Mouse (Mus musculus) embryonic facial prominence, embryonic 11.5 days (tissue): ENCODE measurements around the gene Cadm2. TPM values are rescaled to one million over a fixed set of nuclear protein-coding genes. Genes with fewer than 3 reads are reported as not detected.

ENCODE experiments used
- ATAC-seq: fragments of 200-750 bp; cut with Nextera tagmentation; replicated peaks from 2 replicates; pipeline ENCODE4 v1.8.0; 2017; ENCODE audit warnings: low read depth; ENCODE audit not compliant: insufficient number of reproducible peaks, low FRiP score, low TSS enrichment
- DNase-seq: peaks from one replicate; pipeline ENCODE4 v3.0.0-alpha.2; 2015; ENCODE audit warnings: low spot score
- H3K27ac ChIP-seq: fragments of 300-500 bp; sonication (generic); replicated peaks from 2 replicates; pipeline ENCODE4 v1.5.1; 2014; ENCODE audit warnings: mild to moderate bottlenecking, low read depth, low read length, control low read depth
- H3K27me3 ChIP-seq: fragments of 300-500 bp; sonication (generic); 2 replicates; pipeline ENCODE4 v1.6.1; 2014; ENCODE audit warnings: mild to moderate bottlenecking, low read length, moderate library complexity, mixed read lengths; ENCODE audit not compliant: control insufficient read depth, insufficient read depth
- H3K36me3 ChIP-seq: fragments of 300-500 bp; sonication (generic); replicated peaks from 2 replicates; pipeline ENCODE4 v1.6.1; 2014; ENCODE audit warnings: low read depth, mild to moderate bottlenecking, low read length, moderate library complexity, mixed read lengths; ENCODE audit not compliant: control insufficient read depth, insufficient read depth
- H3K4me1 ChIP-seq: fragments of 300-500 bp; sonication (generic); 2 replicates; pipeline ENCODE4 v1.6.1; 2014; ENCODE audit warnings: low read length, mixed read lengths; ENCODE audit not compliant: control insufficient read depth, insufficient read depth
- H3K4me2 ChIP-seq: fragments of 300-500 bp; sonication (generic); 2 replicates; pipeline ENCODE4 v1.6.1; 2014; ENCODE audit warnings: low read depth, mild to moderate bottlenecking, control low read depth, low read length, moderate library complexity
- H3K4me3 ChIP-seq: fragments of 300-500 bp; sonication (generic); 2 replicates; pipeline ENCODE4 v1.5.1; 2014; ENCODE audit warnings: low read depth, low read length, control low read depth
- H3K9ac ChIP-seq: fragments of 300-500 bp; sonication (generic); replicated peaks from 2 replicates; pipeline ENCODE4 v1.6.1; 2014; ENCODE audit warnings: mild to moderate bottlenecking, control low read depth, low read length
- H3K9me3 ChIP-seq: fragments of 300-500 bp; sonication (generic); replicated peaks from 2 replicates; pipeline ENCODE4 v1.6.1; 2016; ENCODE audit warnings: mild to moderate bottlenecking, low read length, inconsistent platforms, mixed read lengths; ENCODE audit not compliant: control insufficient read depth
- WGBS: fragments of 180-500 bp; shearing (Covaris S2); extraction: QIAGEN DNeasy Blood & Tissue Kit; methylation state at CpG from one replicate; pipeline ENCODE4 v1.1.7; 2014; 5-methylcytosine and 5-hydroxymethylcytosine counted together
- polyA plus RNA-seq: library from polyadenylated mRNA; unstranded; fragments of >200 nt; fragmentation: Nextera tagmentation; extraction: Ambion mirVana; gene quantifications from 2 replicates; pipeline ENCODE4 v1.2.1, GENCODE M21; 2014

The Cadm2 gene
- polyA plus RNA-seq, 1 experiment from 2014 or later, result 0.81 TPM

DNA sequence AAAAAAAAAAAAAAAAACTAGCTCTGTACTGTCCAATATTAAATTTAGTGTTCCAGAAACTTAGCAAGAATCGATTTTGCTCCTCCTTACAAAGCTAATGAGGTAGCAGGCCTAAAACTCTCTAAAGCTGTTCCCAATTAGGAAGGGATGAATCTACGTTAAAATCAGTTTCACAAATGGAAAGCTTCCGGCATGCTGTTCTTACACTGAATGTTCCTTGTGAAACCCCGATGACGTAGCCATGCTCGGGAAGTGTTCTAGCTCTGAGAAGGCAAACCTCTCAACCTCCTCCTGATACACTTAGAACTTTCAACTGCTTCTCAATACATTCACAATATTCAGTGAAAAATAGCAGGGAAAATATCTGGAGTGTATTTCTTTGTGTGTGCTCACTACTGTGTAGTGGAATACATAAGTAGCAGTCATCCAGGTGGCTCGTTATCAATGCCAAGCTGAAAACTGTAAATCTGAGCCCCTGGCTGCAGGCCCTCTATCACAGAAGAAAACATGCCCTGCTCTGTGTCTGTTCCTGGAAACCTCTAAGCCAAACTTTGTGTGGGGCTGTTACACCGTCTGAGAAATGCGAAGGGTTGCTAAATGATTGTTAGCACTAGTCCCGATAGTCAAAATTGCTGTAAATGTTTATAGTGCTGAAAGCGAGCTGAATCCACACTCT, 41.7 kb downstream of the Cadm2 start:
- Histone ChIP-seq H3K36me3 (no peaks in the 10 kb centered on the region), H3K27ac (no peak overlapping the region), H3K4me2 (no peak overlapping the region), H3K4me3 (no peak overlapping the region), H3K9ac (no peak overlapping the region), H3K27me3 (no peaks in the 10 kb centered on the region), H3K4me1 (no peaks in the 10 kb centered on the region), H3K9me3 (no peaks in the 10 kb centered on the region)
- DNase-seq, result peak; percentile 65
- no peak for ATAC-seq
- 62% methylated on average over 11 of the region's 11 CpGs for WGBS

DNA sequence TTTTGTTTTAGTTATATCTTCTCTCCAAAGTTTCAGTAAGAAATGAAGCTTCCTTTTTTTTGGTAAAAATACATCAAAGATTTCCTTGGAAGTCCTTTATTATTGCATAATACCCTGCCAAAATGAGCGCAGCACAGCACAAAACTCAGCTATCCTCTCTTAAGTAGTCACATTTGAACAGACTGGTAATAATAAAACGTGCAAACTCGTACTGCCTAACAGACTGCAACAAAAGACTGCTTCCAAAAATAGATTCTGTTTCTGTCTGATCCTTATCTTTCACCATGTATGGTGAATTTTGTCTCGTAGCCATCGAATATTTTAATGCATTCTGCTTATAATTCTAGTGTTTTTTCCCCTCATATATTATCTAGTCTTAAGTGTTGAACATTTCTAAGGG, 45.2 kb downstream of the Cadm2 start:
- WGBS, result 73% methylated on average over 5 of the region's 5 CpGs
- DNase-seq, result no peak

DNA sequence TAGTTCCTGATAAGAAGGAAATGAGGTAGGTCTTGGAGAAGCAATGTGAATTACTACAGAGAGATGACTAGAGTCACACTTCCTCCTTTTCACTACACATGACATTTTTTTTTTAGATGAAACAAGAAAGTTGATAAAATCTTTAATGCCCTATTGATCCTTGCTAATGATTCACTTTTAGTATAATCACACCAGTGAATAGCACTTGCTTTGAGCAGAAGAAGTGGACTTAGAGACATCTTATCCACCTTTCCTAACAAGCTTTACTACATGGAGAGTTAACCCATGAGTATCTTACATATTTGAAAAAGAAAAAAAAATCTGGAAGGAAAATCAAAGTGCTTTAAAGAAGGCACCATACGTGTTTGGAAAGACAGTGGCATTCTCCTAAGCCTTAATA, 93.7 kb downstream of the Cadm2 start:
- DNase-seq, result no peak
- Histone ChIP-seq H3K4me3 (no peak overlapping the region), H3K4me2 (no peak overlapping the region), H3K27ac (no peak overlapping the region), H3K9me3 (no peaks in the 10 kb centered on the region), H3K36me3 (no peaks in the 10 kb centered on the region), H3K9ac (no peak overlapping the region), H3K27me3 (no peaks in the 10 kb centered on the region), H3K4me1 (no peaks in the 10 kb centered on the region)
- no peak for ATAC-seq
- WGBS, result 81% methylated on average over 1 of the region's 1 CpGs

More for the DNA sequence above, 45.2 kb downstream of the Cadm2 start:
- H3K9ac ChIP-seq, result no peak overlapping the region
- no peak overlapping the region for H3K27ac ChIP-seq
- H3K36me3 ChIP-seq, result no peaks in the 10 kb centered on the region
- H3K27me3 ChIP-seq, result no peaks in the 10 kb centered on the region
- no peak overlapping the region for H3K4me2 ChIP-seq
- H3K4me1 ChIP-seq, result no peaks in the 10 kb centered on the region
- no peaks in the 10 kb centered on the region for H3K9me3 ChIP-seq
- no peak overlapping the region for H3K4me3 ChIP-seq
- no peak for ATAC-seq

DNA sequence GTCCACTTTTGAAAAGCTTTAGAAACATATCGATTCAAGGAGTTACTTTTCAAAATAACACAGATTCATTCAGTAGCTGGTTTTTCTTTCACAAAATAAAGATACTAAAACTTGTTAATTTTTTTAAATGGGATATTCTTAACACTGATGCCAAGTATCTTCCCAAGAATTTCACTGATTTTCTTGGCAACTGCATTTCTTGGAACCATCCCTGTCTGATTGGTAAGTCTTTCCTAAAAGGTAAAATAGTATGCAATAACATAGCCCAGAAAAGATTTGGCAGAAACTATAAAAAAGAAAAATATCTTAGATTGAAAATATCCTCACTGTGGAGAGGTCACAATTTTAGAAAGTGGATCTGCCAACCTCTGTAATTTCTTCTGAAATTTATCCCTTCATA, 95.8 kb downstream of the Cadm2 start:
- DNase-seq, result no peak
- no peak overlapping the region for H3K4me3 ChIP-seq
- no peak overlapping the region for H3K4me2 ChIP-seq
- no peak overlapping the region for H3K9ac ChIP-seq
- no peak overlapping the region for H3K27ac ChIP-seq
- no peaks in the 10 kb centered on the region for H3K36me3 ChIP-seq
- H3K9me3 ChIP-seq, result no peaks in the 10 kb centered on the region
- H3K4me1 ChIP-seq, result no peaks in the 10 kb centered on the region
- ATAC-seq, result no peak
- WGBS, result 81% methylated on average over 1 of the region's 1 CpGs
- H3K27me3 ChIP-seq, result no peaks in the 10 kb centered on the region

DNA sequence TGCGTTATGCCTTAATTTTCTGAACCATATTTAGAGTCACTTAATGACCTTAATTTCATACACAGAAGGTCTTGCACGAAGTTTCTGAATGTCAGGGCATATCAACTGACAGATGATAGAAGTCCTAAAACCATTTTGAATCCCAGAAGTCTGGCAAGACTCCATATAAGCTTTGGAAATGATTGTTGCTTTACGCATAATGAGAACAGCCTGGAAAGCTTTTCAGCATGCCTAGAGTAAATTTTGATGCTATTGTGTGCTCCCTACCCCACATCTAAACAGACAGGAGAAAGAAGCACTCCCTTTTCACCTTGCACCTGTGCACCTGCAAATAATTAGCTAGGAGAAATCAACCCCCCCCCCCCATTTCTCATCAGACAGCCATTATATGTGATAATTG, 102.4 kb downstream of the Cadm2 start:
- H3K27me3 ChIP-seq, result no peaks in the 10 kb centered on the region
- H3K4me2 ChIP-seq, result no peak overlapping the region
- H3K36me3 ChIP-seq, result no peaks in the 10 kb centered on the region
- no peak overlapping the region for H3K4me3 ChIP-seq
- DNase-seq, result no peak
- no peak overlapping the region for H3K9ac ChIP-seq
- no peaks in the 10 kb centered on the region for H3K9me3 ChIP-seq
- no peak overlapping the region for H3K27ac ChIP-seq
- no peak for ATAC-seq
- no peaks in the 10 kb centered on the region for H3K4me1 ChIP-seq
- WGBS, result 68% methylated on average over 3 of the region's 3 CpGs

DNA sequence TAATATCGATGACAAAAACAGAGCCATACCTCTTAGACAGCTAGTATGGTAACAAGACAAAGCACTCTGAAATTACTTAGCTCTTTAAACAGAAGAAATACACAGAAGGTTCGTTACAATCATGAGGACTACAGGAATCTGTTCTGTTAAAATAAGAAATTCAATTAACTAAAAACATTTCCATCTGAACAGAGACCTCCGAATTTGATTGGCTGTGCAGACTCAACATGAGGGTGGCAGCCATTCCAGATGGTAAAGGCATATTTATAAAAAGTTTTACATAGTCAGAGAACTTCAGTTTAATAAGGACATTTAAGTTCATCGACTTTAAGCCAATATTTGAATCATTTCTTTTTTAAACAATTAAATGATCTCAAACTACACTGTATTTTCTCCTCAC, 105.2 kb downstream of the Cadm2 start:
- ATAC-seq, result no peak
- Histone ChIP-seq H3K4me2 (no peak overlapping the region), H3K27me3 (no peaks in the 10 kb centered on the region), H3K27ac (no peak overlapping the region), H3K36me3 (no peaks in the 10 kb centered on the region), H3K9ac (no peak overlapping the region), H3K4me1 (no peaks in the 10 kb centered on the region), H3K9me3 (no peaks in the 10 kb centered on the region), H3K4me3 (no peak overlapping the region)
- no peak for DNase-seq
- 80% methylated on average over 4 of the region's 4 CpGs for WGBS

DNA sequence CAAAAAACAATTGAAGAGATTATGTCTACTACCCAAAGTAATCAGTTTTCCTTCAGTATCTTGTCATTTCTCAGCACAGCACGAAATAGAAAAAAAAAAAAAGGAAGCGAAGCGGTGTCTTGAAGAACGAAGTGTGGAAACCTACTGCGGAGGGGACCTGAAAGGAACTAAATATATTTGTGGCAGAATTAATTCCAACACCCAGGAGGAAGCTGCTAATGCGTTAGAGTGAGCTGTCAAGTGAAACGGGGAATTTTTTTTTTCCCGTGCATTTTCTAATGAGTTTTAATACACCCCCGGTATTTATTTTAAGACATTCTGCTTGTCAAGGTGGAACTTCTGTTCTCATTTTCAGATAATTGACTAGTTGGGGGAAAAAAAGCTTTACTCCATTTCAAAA, 111.6 kb downstream of the Cadm2 start:
- H3K27me3 ChIP-seq, result no peaks in the 10 kb centered on the region
- no peak overlapping the region for H3K4me3 ChIP-seq
- H3K9me3 ChIP-seq, result no peaks in the 10 kb centered on the region
- no peaks in the 10 kb centered on the region for H3K36me3 ChIP-seq
- no peak for DNase-seq
- no peaks in the 10 kb centered on the region for H3K4me1 ChIP-seq
- H3K4me2 ChIP-seq, result no peak overlapping the region
- H3K9ac ChIP-seq, result no peak overlapping the region
- ATAC-seq, result no peak
- no peak overlapping the region for H3K27ac ChIP-seq
- 92% methylated on average over 9 of the region's 9 CpGs for WGBS

DNA sequence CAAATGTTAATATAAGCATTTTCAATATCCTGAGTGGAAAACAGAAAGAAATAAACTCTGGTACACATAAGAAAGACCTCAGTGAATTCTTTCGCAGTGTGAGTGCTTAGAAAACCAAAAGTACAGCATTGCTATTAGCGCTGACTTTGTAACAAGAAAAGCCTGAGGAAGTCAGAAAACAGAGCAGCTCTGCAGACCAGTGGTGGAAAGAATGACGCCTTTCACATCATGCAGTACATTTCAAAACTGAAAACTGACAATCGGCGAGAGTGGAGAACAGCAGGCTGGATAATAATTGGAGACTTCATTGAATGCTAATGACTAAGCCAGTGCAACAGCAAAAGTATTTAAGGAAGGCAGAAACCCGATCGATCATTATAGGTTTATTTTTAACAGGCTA, 138.2 kb downstream of the Cadm2 start:
- H3K9me3 ChIP-seq, result no peaks in the 10 kb centered on the region
- H3K4me3 ChIP-seq, result no peak overlapping the region
- no peaks in the 10 kb centered on the region for H3K4me1 ChIP-seq
- no peak overlapping the region for H3K27ac ChIP-seq
- no peaks in the 10 kb centered on the region for H3K27me3 ChIP-seq
- no peak overlapping the region for H3K4me2 ChIP-seq
- no peak overlapping the region for H3K9ac ChIP-seq
- H3K36me3 ChIP-seq, result no peaks in the 10 kb centered on the region
- DNase-seq, result no peak
- ATAC-seq, result no peak
- WGBS, result 66% methylated on average over 7 of the region's 7 CpGs
